In the genomic region with DNA sequence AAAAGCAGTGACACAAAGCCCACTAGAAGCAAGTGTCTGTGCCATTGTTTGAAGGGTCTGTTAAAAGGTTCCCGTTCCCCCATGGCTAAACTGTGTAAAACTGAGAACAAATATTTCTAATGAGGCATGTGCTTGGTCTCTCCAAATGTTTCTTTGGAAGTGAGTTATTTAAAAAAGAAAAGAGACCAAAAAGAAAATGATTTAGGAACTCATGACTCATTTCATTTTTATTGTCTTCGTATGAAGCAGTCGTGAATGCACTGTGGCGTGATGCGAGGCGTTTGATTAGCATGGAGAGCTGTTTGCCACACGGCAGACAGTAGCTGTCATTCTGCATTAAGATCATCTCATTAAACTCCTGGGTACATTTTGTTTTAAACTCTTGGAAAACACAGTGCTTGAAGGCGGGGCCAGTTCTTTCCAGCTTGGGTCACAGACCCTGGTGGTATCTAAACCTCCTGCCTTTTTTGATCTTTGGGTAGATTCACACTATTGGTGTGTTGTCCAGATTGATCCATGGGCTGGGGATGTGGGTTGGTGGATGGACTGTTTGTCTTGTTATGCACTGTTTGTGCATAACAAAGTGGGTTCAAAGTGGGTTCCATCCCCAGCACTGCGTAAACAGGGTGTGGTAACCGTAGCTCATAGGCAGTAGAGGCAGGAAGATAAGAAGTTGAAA, we compare ENCODE assay signal across 16 mouse cellular contexts.
DNase-seq lines count a peak whose midpoint lies in the region; ATAC-seq and TF ChIP-seq lines count a peak whose summit lies in the region.
"Had no signal": no experiment of that assay in that cellular context is flagged by ENCODE, and none has a peak within 500 bp of the region (broad histone marks: within the 10 kb centered on the region; RNA-seq: fewer than 3 reads in every experiment).

No protein-coding gene starts in this region.

- H3K27ac ChIP-seq in forebrain, embryonic 12.5 days: no peak overlapping the region
- H3K27ac ChIP-seq in forebrain, embryonic 10.5 days: no peak overlapping the region
- H3K27ac ChIP-seq in midbrain, postnatal 0 days (ENCODE audit: low read depth, low read length): no peak overlapping the region
- H3K27ac ChIP-seq in midbrain, embryonic 11.5 days (ENCODE audit: low read depth, low read length): no peak overlapping the region
- H3K27ac ChIP-seq in forebrain, embryonic 15.5 days (replicated peaks): peak overlapping the region; percentile 31; the same call in 1 of the 2 replicates
- no peak overlapping the region for H3K27ac ChIP-seq in heart, embryonic 10.5 days
- H3K27ac ChIP-seq: limb, embryonic 13.5 days; neural tube, embryonic 13.5 days had no signal

- no peaks in the 10 kb centered on the region for H3K36me3 ChIP-seq in forebrain, embryonic 12.5 days (replicated peaks)
- no peaks in the 10 kb centered on the region for H3K36me3 ChIP-seq in forebrain, embryonic 10.5 days (replicated peaks)
- H3K36me3 ChIP-seq in midbrain, postnatal 0 days (ENCODE audit: insufficient read depth, low read length): no peaks in the 10 kb centered on the region
- no peaks in the 10 kb centered on the region for H3K36me3 ChIP-seq in midbrain, embryonic 11.5 days (ENCODE audit: control insufficient read depth, insufficient read depth, low read length)
- H3K36me3 ChIP-seq in forebrain, embryonic 15.5 days: no peaks in the 10 kb centered on the region
- H3K36me3 ChIP-seq in heart, embryonic 10.5 days: no peaks in the 10 kb centered on the region
- H3K36me3 ChIP-seq: limb, embryonic 13.5 days; neural tube, embryonic 13.5 days had no signal

- H3K9me3 ChIP-seq in forebrain, embryonic 12.5 days: no peaks in the 10 kb centered on the region
- no peaks in the 10 kb centered on the region for H3K9me3 ChIP-seq in forebrain, embryonic 10.5 days
- no peaks in the 10 kb centered on the region for H3K9me3 ChIP-seq in midbrain, postnatal 0 days (ENCODE audit: low read length)
- no peaks in the 10 kb centered on the region for H3K9me3 ChIP-seq in midbrain, embryonic 11.5 days (ENCODE audit: control insufficient read depth, low read length)
- no peaks in the 10 kb centered on the region for H3K9me3 ChIP-seq in forebrain, embryonic 15.5 days
- H3K9me3 ChIP-seq in heart, embryonic 10.5 days: no peaks in the 10 kb centered on the region
- H3K9me3 ChIP-seq: limb, embryonic 13.5 days; neural tube, embryonic 13.5 days had no signal

- H3K4me3 ChIP-seq in forebrain, embryonic 12.5 days (replicated peaks): no peak overlapping the region
- H3K4me3 ChIP-seq in forebrain, embryonic 10.5 days: no peak overlapping the region
- no peak overlapping the region for H3K4me3 ChIP-seq in midbrain, postnatal 0 days (ENCODE audit: low read depth, low read length)
- no peak overlapping the region for H3K4me3 ChIP-seq in midbrain, embryonic 11.5 days (ENCODE audit: low read depth, low read length)
- H3K4me3 ChIP-seq in forebrain, embryonic 15.5 days: no peak overlapping the region
- no peak overlapping the region for H3K4me3 ChIP-seq in heart, embryonic 10.5 days
- H3K4me3 ChIP-seq: limb, embryonic 13.5 days; neural tube, embryonic 13.5 days had no signal

- no peak for TF ChIP-seq CTCF in midbrain, postnatal 0 days (IDR thresholded peaks at IDR 0.05)

- WGBS in forebrain, embryonic 12.5 days: 47% methylated on average over 10 of the region's 10 CpGs
- WGBS in forebrain, embryonic 10.5 days: 76% methylated on average over 10 of the region's 10 CpGs
- WGBS in midbrain, postnatal 0 days: 46% methylated on average over 10 of the region's 10 CpGs
- WGBS in midbrain, embryonic 11.5 days: 77% methylated on average over 10 of the region's 10 CpGs
- WGBS in forebrain, embryonic 15.5 days: 27% methylated on average over 10 of the region's 10 CpGs
- 85% methylated on average over 10 of the region's 10 CpGs for WGBS in heart, embryonic 10.5 days

- DNase-seq in forebrain, embryonic 10.5 days (ENCODE audit: extremely low spot score, low spot score): no peak
- peak; percentile 74 for DNase-seq in midbrain, postnatal 0 days (ENCODE audit: low spot score)
- no peak for DNase-seq in midbrain, embryonic 11.5 days (ENCODE audit: low spot score, missing footprints)
- peak; percentile 18 for DNase-seq in telencephalon, adult 2 months (ENCODE audit: low read depth, low spot score)
- DNase-seq in heart, embryonic 10.5 days (ENCODE audit: low spot score): no peak
- DNase-seq in frontal cortex, postnatal 25 days (ENCODE audit: low spot score in 2 of 2): no peak
- DNase-seq: cerebellum, adult 11-12 months; heart, adult 18-20 months; heart, postnatal 10 days; kidney, postnatal 10 days; lung, postnatal 36 days had no signal

- H3K27me3 ChIP-seq in forebrain, embryonic 12.5 days: peaks cover 11% of the 10 kb centered on the region; the same call in 1 of the 2 replicates
- no peaks in the 10 kb centered on the region for H3K27me3 ChIP-seq in forebrain, embryonic 10.5 days (ENCODE audit: poor library complexity, severe bottlenecking)
- H3K27me3 ChIP-seq in midbrain, postnatal 0 days (ENCODE audit: insufficient read depth, low read length): 0 out of 2 replicates have a peak, but pooled peaks cover 3% of the 10 kb centered on the region
- no peaks in the 10 kb centered on the region for H3K27me3 ChIP-seq in midbrain, embryonic 11.5 days (ENCODE audit: control insufficient read depth, insufficient read depth, low read length)
- H3K27me3 ChIP-seq in forebrain, embryonic 15.5 days: no peaks in the 10 kb centered on the region
- 0 out of 2 replicates have a peak, but pooled peaks cover 6% of the 10 kb centered on the region for H3K27me3 ChIP-seq in heart, embryonic 10.5 days (ENCODE audit: insufficient read depth, poor library complexity, severe bottlenecking)
- H3K27me3 ChIP-seq: limb, embryonic 13.5 days; neural tube, embryonic 13.5 days had no signal

- H3K9ac ChIP-seq in forebrain, embryonic 12.5 days: no peak overlapping the region
- H3K9ac ChIP-seq in midbrain, postnatal 0 days (replicated peaks; ENCODE audit: low read length, poor library complexity, severe bottlenecking): no peak overlapping the region
- no peak overlapping the region for H3K9ac ChIP-seq in midbrain, embryonic 11.5 days (ENCODE audit: low read length)
- no peak overlapping the region for H3K9ac ChIP-seq in forebrain, embryonic 15.5 days (replicated peaks)
- H3K9ac ChIP-seq: limb, embryonic 13.5 days; neural tube, embryonic 13.5 days had no signal

- H3K4me1 ChIP-seq in forebrain, embryonic 12.5 days: peaks cover 23% of the 10 kb centered on the region
- peaks cover 25% of the 10 kb centered on the region for H3K4me1 ChIP-seq in forebrain, embryonic 10.5 days
- H3K4me1 ChIP-seq in midbrain, postnatal 0 days (ENCODE audit: insufficient read depth, low read length): peaks cover 9% of the 10 kb centered on the region; the same call in 1 of the 2 replicates
- H3K4me1 ChIP-seq in midbrain, embryonic 11.5 days (ENCODE audit: control insufficient read depth, insufficient read depth, low read length): no peaks in the 10 kb centered on the region
- H3K4me1 ChIP-seq in forebrain, embryonic 15.5 days: peaks cover 15% of the 10 kb centered on the region
- H3K4me1 ChIP-seq in heart, embryonic 10.5 days: no peaks in the 10 kb centered on the region
- H3K4me1 ChIP-seq: limb, embryonic 13.5 days had no signal

- ATAC-seq in forebrain, embryonic 12.5 days (ENCODE audit: low FRiP score): peak; percentile 70
- ATAC-seq in midbrain, postnatal 0 days (ENCODE audit: low FRiP score): no peak
- no peak for ATAC-seq in midbrain, embryonic 11.5 days (ENCODE audit: low FRiP score)
- no peak; the same call in 1 of the 2 replicates for ATAC-seq in forebrain, embryonic 15.5 days (replicated peaks)
- ATAC-seq: midbrain, embryonic 16.5 days had no signal

- no peak overlapping the region for H3K4me2 ChIP-seq in forebrain, embryonic 12.5 days
- H3K4me2 ChIP-seq in midbrain, postnatal 0 days (ENCODE audit: low read depth, low read length, poor library complexity, severe bottlenecking): no peak overlapping the region
- H3K4me2 ChIP-seq in midbrain, embryonic 11.5 days: no peak overlapping the region
- H3K4me2 ChIP-seq in forebrain, embryonic 15.5 days (replicated peaks): no peak overlapping the region
- H3K4me2 ChIP-seq: limb, embryonic 13.5 days; neural tube, embryonic 13.5 days had no signal

Comparison
In these comparisons a context has a peak if more than half of its experiments do, and no peak if none do; other contexts are left out.
1. DNase-seq: peak in midbrain, postnatal 0 days (single experiment) and telencephalon, adult 2 months (single experiment); none in forebrain, embryonic 10.5 days (single experiment), midbrain, embryonic 11.5 days (single experiment), heart, embryonic 10.5 days (single experiment) and frontal cortex, postnatal 25 days (0 of 2).